Mouse (Mus musculus) heart, postnatal 0 days (tissue): ENCODE measurements around the gene AI837181.

Experiments
- CTCF ChIP-seq: IDR thresholded peaks from 2 replicates; pipeline ENCODE4 v1.5.1; 2016; ENCODE audit warnings: antibody characterized with exemption, control low read depth, low read depth
- EP300 ChIP-seq: IDR thresholded peaks from 2 replicates; pipeline ENCODE4 v1.6.1; 2016; ENCODE audit warnings: antibody characterized with exemption, low read depth

DNA sequence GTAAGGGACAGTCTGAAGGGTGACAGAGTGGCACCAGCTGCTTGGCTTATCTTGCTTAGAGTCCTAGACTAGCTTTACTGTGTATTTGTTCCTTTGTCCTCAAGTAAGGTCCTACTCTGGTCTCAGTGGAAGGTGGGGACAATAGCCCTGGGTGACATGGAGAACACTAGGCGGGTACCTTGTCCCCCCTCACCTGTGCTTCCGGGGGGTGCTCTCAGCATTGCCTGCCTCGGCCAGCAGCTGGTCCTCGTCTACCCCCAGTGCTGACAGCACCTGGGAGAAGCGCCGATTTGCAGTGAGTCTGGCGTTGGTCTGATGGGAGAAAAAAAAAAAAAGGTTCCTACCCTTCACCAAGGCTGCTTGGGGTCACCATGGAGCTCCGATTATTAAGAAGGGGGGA, 34.5 kb upstream of the AI837181 start:
- no peak for TF ChIP-seq CTCF
- TF ChIP-seq EP300: no peak
